Mouse (Mus musculus) MEL (cell line): ENCODE results near the gene Dock7. TPM values are rescaled to one million over a fixed set of nuclear protein-coding genes. Genes with fewer than 3 reads are reported as not detected.

Experiments
- DNase-seq: peaks from one replicate; pipeline ENCODE4 v3.0.0; 2011; ENCODE audit warnings: low read depth, low spot score
- H3K27ac ChIP-seq: 2 replicates; pipeline ENCODE4 v1.5.1; 2012; ENCODE audit warnings: low read depth, mild to moderate bottlenecking, control low read depth, low read length, moderate library complexity; ENCODE audit not compliant: control insufficient read depth
- H3K27me3 ChIP-seq, 2 experiments: fragments of 150-350 bp in 1 of 2; sonication (generic) in 1 of 2; 2 replicates each; pipeline ENCODE4 v1.6.1; 2012; ENCODE audit warnings: low read length in 2 of 2, mild to moderate bottlenecking in 2 of 2, improper control_type of control experiment in 1 of 2, moderate library complexity in 1 of 2; ENCODE audit not compliant: insufficient read depth in 2 of 2, control insufficient read depth in 1 of 2
- H3K36me3 ChIP-seq, 2 experiments: 2 replicates each; pipeline ENCODE4 v1.6.1; 2012 to 2014; ENCODE audit warnings: low read length in 2 of 2, improper control_type of control experiment in 1 of 2, inconsistent platforms in 1 of 2, mild to moderate bottlenecking in 1 of 2; ENCODE audit not compliant: insufficient read depth in 2 of 2, control insufficient read depth in 1 of 2
- H3K4me1 ChIP-seq, 2 experiments: fragments of 150-350 bp in 1 of 2; sonication (generic) in 1 of 2; 2 replicates each; pipeline ENCODE4 v1.6.1; 2012; ENCODE audit warnings: low read length in 2 of 2, improper control_type of control experiment in 1 of 2, mild to moderate bottlenecking in 1 of 2; ENCODE audit not compliant: insufficient read depth in 2 of 2, control insufficient read depth in 1 of 2
- H3K4me3 ChIP-seq, 2 experiments: fragments of 150-350 bp in 1 of 2; sonication (generic) in 1 of 2; 2 replicates each; pipeline ENCODE4 v1.5.1; 2012; ENCODE audit warnings: low read depth in 2 of 2, low read length in 2 of 2, mild to moderate bottlenecking in 2 of 2, moderate library complexity in 2 of 2, control low read depth in 1 of 2, improper control_type of control experiment in 1 of 2; ENCODE audit not compliant: control insufficient read depth in 1 of 2, insufficient read depth in 1 of 2
- H3K79me2 ChIP-seq: 2 replicates; pipeline ENCODE4 v1.6.1; 2012; ENCODE audit warnings: mild to moderate bottlenecking, low read length, moderate library complexity; ENCODE audit not compliant: control insufficient read depth, poor library complexity, insufficient read depth
- H3K9ac ChIP-seq: 2 replicates; pipeline ENCODE4 v1.6.1; 2012; ENCODE audit warnings: low read depth, mild to moderate bottlenecking, control low read depth, low read length, moderate library complexity; ENCODE audit not compliant: control insufficient read depth, poor library complexity, severe bottlenecking
- H3K9me3 ChIP-seq: fragments of 150-350 bp; sonication (generic); replicated peaks from 2 replicates; pipeline ENCODE4 v1.6.1; 2012; ENCODE audit warnings: mild to moderate bottlenecking, low read length, improper control_type of control experiment, moderate library complexity; ENCODE audit not compliant: insufficient read depth
- CHD2 ChIP-seq: IDR thresholded peaks from 2 replicates; pipeline ENCODE4 v1.6.1; 2011; ENCODE audit warnings: low read length, improper control_type of control experiment
- E2F4 ChIP-seq: IDR thresholded peaks from 2 replicates; pipeline ENCODE4 v1.6.1; 2011; ENCODE audit warnings: low read depth, low read length, improper control_type of control experiment, borderline replicate concordance
- ELF1 ChIP-seq: IDR thresholded peaks from 2 replicates; pipeline ENCODE4 v1.6.1; 2014; ENCODE audit warnings: low read depth, mild to moderate bottlenecking, inconsistent platforms, low read length, improper control_type of control experiment, moderate library complexity
- EP300 ChIP-seq, 2 experiments: IDR thresholded peaks; 2 replicates each; pipeline ENCODE4 v1.6.1; 2011; ENCODE audit warnings: improper control_type of control experiment in 2 of 2, low read length in 2 of 2, low read depth in 1 of 2, mild to moderate bottlenecking in 1 of 2
- ETS1 ChIP-seq: IDR thresholded peaks from 2 replicates; pipeline ENCODE4 v1.6.1; 2012; ENCODE audit warnings: low read depth, mild to moderate bottlenecking, inconsistent platforms, low read length, improper control_type of control experiment, moderate library complexity
- KAT2A ChIP-seq: conservative IDR thresholded peaks from 2 replicates; pipeline ENCODE4 v1.6.1; 2012; ENCODE audit warnings: low read depth, low read length, improper control_type of control experiment, inconsistent platforms
- MAX ChIP-seq: IDR thresholded peaks from 2 replicates; pipeline ENCODE4 v1.6.1; 2011; ENCODE audit warnings: low read length, improper control_type of control experiment
- MAZ ChIP-seq: IDR thresholded peaks from 2 replicates; pipeline ENCODE4 v1.6.1; 2012; ENCODE audit warnings: low read depth, mild to moderate bottlenecking, inconsistent platforms, low read length, improper control_type of control experiment
- MEF2A ChIP-seq: IDR thresholded peaks from 2 replicates; pipeline ENCODE4 v1.6.1; 2014; ENCODE audit warnings: low read depth, mild to moderate bottlenecking, inconsistent platforms, low read length, improper control_type of control experiment; ENCODE audit not compliant: poor library complexity, insufficient replicate concordance, severe bottlenecking; ENCODE audit errors: extremely low read depth
- MXI1 ChIP-seq: IDR thresholded peaks from 2 replicates; pipeline ENCODE4 v1.6.1; 2011; ENCODE audit warnings: mild to moderate bottlenecking, low read depth, low read length, improper control_type of control experiment
- NELFE ChIP-seq: IDR thresholded peaks from 2 replicates; pipeline ENCODE4 v1.6.1; 2011; ENCODE audit warnings: low read depth, low read length, improper control_type of control experiment
- NRF1 ChIP-seq: IDR thresholded peaks from 2 replicates; pipeline ENCODE4 v1.6.1; 2014; ENCODE audit warnings: low read depth, mild to moderate bottlenecking, inconsistent platforms, low read length, improper control_type of control experiment, moderate library complexity; ENCODE audit not compliant: poor library complexity, insufficient read depth, severe bottlenecking
- POLR2A ChIP-seq, 2 experiments: IDR thresholded peaks; 2 replicates each; pipeline ENCODE4 v1.6.1; 2011 to 2012; ENCODE audit warnings: low read length in 2 of 2, mild to moderate bottlenecking in 2 of 2, control low read depth in 1 of 2, improper control_type of control experiment in 1 of 2, low read depth in 1 of 2, moderate library complexity in 1 of 2; ENCODE audit not compliant: control insufficient read depth in 1 of 2, insufficient read depth in 1 of 2, poor library complexity in 1 of 2
- POLR2AphosphoS2 ChIP-seq: IDR thresholded peaks from 2 replicates; pipeline ENCODE4 v1.6.1; 2011; ENCODE audit warnings: low read length, improper control_type of control experiment
- POLR2AphosphoS5 ChIP-seq: IDR thresholded peaks from 2 replicates; pipeline ENCODE4 v1.6.1; 2012; ENCODE audit warnings: low read depth, borderline replicate concordance, mild to moderate bottlenecking, inconsistent platforms, low read length, moderate library complexity, mixed read lengths
- SIN3A ChIP-seq: IDR thresholded peaks from 2 replicates; pipeline ENCODE4 v1.6.1; 2012; ENCODE audit warnings: low read length, improper control_type of control experiment, inconsistent platforms
- TAL1 ChIP-seq: IDR thresholded peaks from 2 replicates; pipeline ENCODE4 v1.6.1; 2012; ENCODE audit warnings: mild to moderate bottlenecking, inconsistent platforms, low read length, moderate library complexity, mixed read lengths
- TBP ChIP-seq: IDR thresholded peaks from 2 replicates; pipeline ENCODE4 v1.8.0; 2011; ENCODE audit warnings: low read depth, low read length, improper control_type of control experiment
- TCF12 ChIP-seq: IDR thresholded peaks from 2 replicates; pipeline ENCODE4 v1.6.1; 2014; ENCODE audit warnings: low read depth, mild to moderate bottlenecking, inconsistent platforms, low read length, improper control_type of control experiment, moderate library complexity
- USF1 ChIP-seq: IDR thresholded peaks from 2 replicates; pipeline ENCODE4 v1.6.1; 2014; ENCODE audit warnings: low read depth, mild to moderate bottlenecking, inconsistent platforms, low read length, improper control_type of control experiment, moderate library complexity
- USF2 ChIP-seq, 2 experiments: IDR thresholded peaks; 2 replicates each; pipeline ENCODE4 v1.6.1; 2011 to 2012; ENCODE audit warnings: improper control_type of control experiment in 2 of 2, low read length in 2 of 2, borderline replicate concordance in 1 of 2, inconsistent platforms in 1 of 2, low read depth in 1 of 2, mild to moderate bottlenecking in 1 of 2; ENCODE audit not compliant: insufficient read depth in 1 of 2
- ZMIZ1 ChIP-seq: IDR thresholded peaks from 2 replicates; pipeline ENCODE4 v1.6.1; 2012; ENCODE audit warnings: low read depth, mild to moderate bottlenecking, inconsistent platforms, low read length, improper control_type of control experiment, moderate library complexity
- ZNF384 ChIP-seq: IDR thresholded peaks from 2 replicates; pipeline ENCODE4 v1.6.1; 2012; ENCODE audit warnings: low read depth, mild to moderate bottlenecking, inconsistent platforms, low read length, improper control_type of control experiment
- polyA plus RNA-seq, 2 experiments: library from polyadenylated mRNA; stranded (reverse) in 1 of 2; unstranded in 1 of 2; fragments of >175 nt in 1 of 2; fragments of >200 nt in 1 of 2; gene quantifications; 2 replicates each; pipeline versions ENCODE4 v1.2.1 to v1.2.4; 2012; ENCODE audit warnings: low replicate concordance in 2 of 2, low read depth in 1 of 2; ENCODE audit not compliant: insufficient read length in 2 of 2, insufficient read depth in 1 of 2, missing spikeins in 1 of 2
- total RNA-seq: library from RNA; depleted of rRNA; stranded (reverse); fragments of 300-350 nt; gene quantifications from 2 replicates; pipeline ENCODE4 v1.2.3, GENCODE M21; 2012

Dock7 gene
- total and polyA plus RNA-seq, 3 experiments: 19.5 to 19.8 TPM; not detected in 1

- no peak for TF ChIP-seq USF2 (IDR thresholded peaks at IDR 0.05; ENCODE audit: borderline replicate concordance in 1 of 2, insufficient read depth in 1 of 2, low read depth in 1 of 2, low read length in 2 of 2)
- peak; percentile 83 for TF ChIP-seq SIN3A
- peak; percentile 72 for TF ChIP-seq NRF1
- no peak for TF ChIP-seq MEF2A
- peak; percentile 78 for TF ChIP-seq E2F4
- peak; percentile 5; the same call in 1 of the 2 replicates for TF ChIP-seq KAT2A
- TF ChIP-seq TBP: no peak
- peak; percentile 99 for TF ChIP-seq MAX
- TF ChIP-seq TAL1: no peak
- peak in 1 of 2 experiments; percentile 66; a peak in 2 of 4 replicates for TF ChIP-seq POLR2A (IDR thresholded peaks at IDR 0.05; ENCODE audit: control insufficient read depth in 1 of 2, insufficient read depth in 1 of 2, low read depth in 1 of 2, low read length in 2 of 2, poor library complexity in 1 of 2)
- 0 out of 2 replicates have a peak, but pooled peaks have one; percentile 44 for TF ChIP-seq ETS1
- no peak for TF ChIP-seq POLR2AphosphoS5
These were observed 197.1 kb downstream of the Dock7 start, which contains the start of gene Usp1 (continued) for GRCm38 (mm10) chr4:98923568-98924070.

GRCm38 (mm10) chr4:98922643-98923567 lies 197.8 kb downstream of the Dock7 start:
- peak overlapping the region; percentile 92 for H3K9ac ChIP-seq
- peaks cover 2 to 22% of the 10 kb centered on the region in 2 experiments; a peak in 3 of 4 replicates for H3K36me3 ChIP-seq
- H3K79me2 ChIP-seq: peaks cover 39% of the 10 kb centered on the region
- H3K27ac ChIP-seq: peak overlapping the region; percentile 97
- H3K4me3 ChIP-seq: peak overlapping the region; percentile 86 to 92
- H3K4me1 ChIP-seq: peaks cover 5 to 20% of the 10 kb centered on the region in 2 experiments; a peak in 3 of 4 replicates
- no peaks in the 10 kb centered on the region for H3K27me3 ChIP-seq
- DNase-seq: peak; percentile 99
- TF ChIP-seq ZNF384 (peak; percentile 94), ZMIZ1 (peak; percentile 36; the same call in 1 of the 2 replicates), CHD2 (peak; percentile 73), MEF2A (no peak), E2F4 (no peak; the same call in 1 of the 2 replicates), KAT2A (0 out of 2 replicates have a peak, but pooled peaks have one; percentile 37), NELFE (peak; percentile 88), MXI1 (peak; percentile 29; the same call in 1 of the 2 replicates), ETS1 (peak; percentile 29; the same call in 1 of the 2 replicates), POLR2A (IDR thresholded peaks at IDR 0.05; ENCODE audit: control insufficient read depth in 1 of 2, insufficient read depth in 1 of 2, low read depth in 1 of 2, low read length in 2 of 2, poor library complexity in 1 of 2) (peak; percentile 70 to 90; a peak in 3 of 4 replicates), USF1 (peak; percentile 36; the same call in 1 of the 2 replicates), POLR2AphosphoS2 (peak; percentile 68; the same call in 1 of the 2 replicates), EP300 (IDR thresholded peaks at IDR 0.05; ENCODE audit: low read depth in 1 of 2, low read length in 2 of 2) (no peak), TCF12 (peak; percentile 51), MAZ (peak; percentile 52), SIN3A (no peak; the same call in 1 of the 2 replicates), ELF1 (peak; percentile 71; the same call in 1 of the 2 replicates)
- H3K9me3 ChIP-seq: no peaks in the 10 kb centered on the region
